Mouse (Mus musculus) CH12.LX (cell line): ENCODE data around the gene March9. TPM values are rescaled to one million over a fixed set of nuclear protein-coding genes. Genes with fewer than 3 reads are reported as not detected.

ENCODE experiments used
- DNase-seq: peaks from one replicate; pipeline ENCODE4 v3.0.0-alpha.2; 2013; ENCODE audit errors: extremely low read depth
- H3K27ac ChIP-seq: 2 replicates; pipeline ENCODE4 v1.5.1; 2012; ENCODE audit warnings: low read depth, mild to moderate bottlenecking, control low read depth, moderate library complexity; ENCODE audit not compliant: insufficient read depth
- H3K27me3 ChIP-seq: replicated peaks from 2 replicates; pipeline ENCODE3; 2012; ENCODE audit warnings: inconsistent platforms
- H3K36me3 ChIP-seq, 2 experiments: replicated peaks in 1 of 2; 2 replicates each; pipeline versions ENCODE3 to v1.6.1; 2012; ENCODE audit warnings: inconsistent platforms in 1 of 2, low read length in 1 of 2, mild to moderate bottlenecking in 1 of 2, mixed read lengths in 1 of 2, moderate library complexity in 1 of 2; ENCODE audit not compliant: control insufficient read depth in 1 of 2, insufficient read depth in 1 of 2
- H3K4me1 ChIP-seq, 2 experiments: 2 replicates each; pipeline ENCODE4 v1.6.1; 2012; ENCODE audit warnings: inconsistent platforms in 1 of 2, moderate library complexity in 1 of 2; ENCODE audit not compliant: insufficient read depth in 2 of 2, control insufficient read depth in 1 of 2
- H3K4me2 ChIP-seq: 2 replicates; pipeline ENCODE4 v1.6.1; 2012; ENCODE audit warnings: low read depth, mild to moderate bottlenecking, control low read depth; ENCODE audit not compliant: poor library complexity, insufficient read depth, severe bottlenecking
- H3K4me3 ChIP-seq, 3 experiments: fragments of 150-350 bp in 1 of 3; sonication (generic) in 1 of 3; replicated peaks in 1 of 3; 2 replicates each; pipeline versions ENCODE3 to v1.5.1; 2011 to 2012; ENCODE audit warnings: low read depth in 2 of 3, low read length in 2 of 3, mild to moderate bottlenecking in 2 of 3, moderate library complexity in 2 of 3, control low read depth in 1 of 3, improper control_type of control experiment in 1 of 3, inconsistent platforms in 1 of 3, mixed read lengths in 1 of 3; ENCODE audit not compliant: poor library complexity in 1 of 3
- H3K79me2 ChIP-seq: replicated peaks from 2 replicates; pipeline ENCODE4 v1.6.1; 2012; ENCODE audit warnings: mild to moderate bottlenecking, moderate library complexity; ENCODE audit not compliant: control insufficient read depth, poor library complexity, insufficient read depth, severe bottlenecking; ENCODE audit errors: extremely low read depth
- H3K9ac ChIP-seq: 2 replicates; pipeline ENCODE4 v1.6.1; 2012; ENCODE audit warnings: low read depth, mild to moderate bottlenecking, control low read depth, moderate library complexity; ENCODE audit not compliant: insufficient read depth
- H3K9me3 ChIP-seq: replicated peaks from 2 replicates; pipeline ENCODE3; 2012; ENCODE audit warnings: low read length, inconsistent platforms, mixed read lengths
- BHLHE40 ChIP-seq: IDR thresholded peaks from 2 replicates; pipeline ENCODE4 v1.6.1; 2011; ENCODE audit warnings: mild to moderate bottlenecking, low read depth, low read length, improper control_type of control experiment
- CHD2 ChIP-seq: IDR thresholded peaks from 2 replicates; pipeline ENCODE4 v1.6.1; 2011; ENCODE audit warnings: low read length, improper control_type of control experiment
- ETS1 ChIP-seq: conservative IDR thresholded peaks from 2 replicates; pipeline ENCODE4 v1.6.1; 2012; ENCODE audit warnings: low read depth, mild to moderate bottlenecking, inconsistent platforms, low read length, improper control_type of control experiment, moderate library complexity
- GABPA ChIP-seq: IDR thresholded peaks from 2 replicates; pipeline ENCODE4 v1.6.1; 2012; ENCODE audit warnings: low read depth, low read length, improper control_type of control experiment, inconsistent platforms; ENCODE audit not compliant: insufficient replicate concordance
- JUN ChIP-seq: IDR thresholded peaks from 2 replicates; pipeline ENCODE4 v1.6.1; 2011; ENCODE audit warnings: low read depth, mild to moderate bottlenecking, low read length, improper control_type of control experiment, moderate library complexity; ENCODE audit not compliant: insufficient read depth
- KAT2A ChIP-seq: IDR thresholded peaks from 2 replicates; pipeline ENCODE4 v1.6.1; 2012; ENCODE audit warnings: low read length, improper control_type of control experiment, inconsistent platforms; ENCODE audit not compliant: insufficient replicate concordance
- MAX ChIP-seq: IDR thresholded peaks from 2 replicates; pipeline ENCODE4 v1.6.1; 2011; ENCODE audit warnings: low read length, improper control_type of control experiment
- MEF2A ChIP-seq: IDR thresholded peaks from 2 replicates; pipeline ENCODE4 v1.6.1; 2014; ENCODE audit warnings: low read depth, mild to moderate bottlenecking, inconsistent platforms, low read length, improper control_type of control experiment, borderline replicate concordance
- MXI1 ChIP-seq: IDR thresholded peaks from 2 replicates; pipeline ENCODE4 v1.6.1; 2011; ENCODE audit warnings: mild to moderate bottlenecking, low read depth, low read length, improper control_type of control experiment
- NRF1 ChIP-seq: IDR thresholded peaks from 2 replicates; pipeline ENCODE4 v1.6.1; 2014; ENCODE audit warnings: low read depth, mild to moderate bottlenecking, inconsistent platforms, low read length, improper control_type of control experiment, moderate library complexity
- PAX5 ChIP-seq: IDR thresholded peaks from 2 replicates; pipeline ENCODE4 v1.6.1; 2012; ENCODE audit warnings: low read length, inconsistent platforms, mixed read lengths
- POLR2AphosphoS2 ChIP-seq: IDR thresholded peaks from 2 replicates; pipeline ENCODE4 v1.6.1; 2011; ENCODE audit warnings: low read depth, low read length, improper control_type of control experiment
- RAD21 ChIP-seq: IDR thresholded peaks from 2 replicates; pipeline ENCODE4 v1.6.1; 2011; ENCODE audit warnings: low read depth, mild to moderate bottlenecking, low read length, improper control_type of control experiment, moderate library complexity
- SIN3A ChIP-seq: IDR thresholded peaks from 2 replicates; pipeline ENCODE4 v1.6.1; 2012; ENCODE audit warnings: low read length, improper control_type of control experiment, inconsistent platforms
- TBP ChIP-seq: conservative IDR thresholded peaks from 2 replicates; pipeline ENCODE4 v1.6.1; 2011; ENCODE audit warnings: low read depth, low read length, improper control_type of control experiment
- TCF12 ChIP-seq: IDR thresholded peaks from 2 replicates; pipeline ENCODE4 v1.6.1; 2014; ENCODE audit warnings: low read depth, mild to moderate bottlenecking, inconsistent platforms, low read length, improper control_type of control experiment
- UBTF ChIP-seq: IDR thresholded peaks from 2 replicates; pipeline ENCODE4 v1.6.1; 2012; ENCODE audit warnings: low read depth, mild to moderate bottlenecking, inconsistent platforms, low read length, improper control_type of control experiment, moderate library complexity
- USF1 ChIP-seq: IDR thresholded peaks from 2 replicates; pipeline ENCODE4 v1.6.1; 2014; ENCODE audit warnings: low read depth, mild to moderate bottlenecking, inconsistent platforms, low read length, improper control_type of control experiment
- USF2 ChIP-seq: conservative IDR thresholded peaks from 2 replicates; pipeline ENCODE4 v1.6.1; 2011; ENCODE audit warnings: low read depth, low read length, improper control_type of control experiment
- ZKSCAN1 ChIP-seq: IDR thresholded peaks from 2 replicates; pipeline ENCODE4 v1.6.1; 2012; ENCODE audit warnings: low read depth, inconsistent platforms, low read length, improper control_type of control experiment, borderline replicate concordance
- ZMIZ1 ChIP-seq: IDR thresholded peaks from 2 replicates; pipeline ENCODE4 v1.6.1; 2012; ENCODE audit warnings: low read depth, mild to moderate bottlenecking, inconsistent platforms, low read length, improper control_type of control experiment
- ZNF384 ChIP-seq: IDR thresholded peaks from 2 replicates; pipeline ENCODE4 v1.6.1; 2012; ENCODE audit warnings: low read depth, low read length, improper control_type of control experiment, inconsistent platforms
- dilution Hi-C: fragments of 300-500 bp; cut with MboI; formaldehyde crosslinking; loops from 2 replicates; pipeline ENCODE4 v1.14.3; 2020; ENCODE audit warnings: low sequenced_read_pairs; ENCODE audit not compliant: extremely low pct_unique_long_range_greater_than_20kb, extremely low pct_ligation_motif_present
- in situ Hi-C: fragments of 300-500 bp; cut with MboI; formaldehyde crosslinking; loops from 3 replicates; pipeline ENCODE4 v1.14.3; 2019; ENCODE audit warnings: low sequenced_read_pairs, low pct_ligation_motif_present, low pct_unique_long_range_greater_than_20kb, mixed read lengths
- polyA plus RNA-seq: library from polyadenylated mRNA; unstranded; fragments of >175 nt; gene quantifications from 2 replicates; pipeline ENCODE4 v1.2.1, GENCODE M21; 2012; ENCODE audit warnings: low read depth; ENCODE audit not compliant: insufficient read length
- total RNA-seq, 2 experiments: library from RNA; depleted of rRNA; stranded (reverse); fragments of 300-350 nt in 1 of 2; fragments of >200 nt in 1 of 2; gene quantifications; 2 replicates each; pipeline ENCODE4 v1.2.3; 2012 to 2014

Gene March9
- total and polyA plus RNA-seq, 3 experiments, result 0.68 to 3.4 (median 1.0) TPM

GRCm38 (mm10) chr10:127108262-127108583 lies 48.2 kb upstream of the March9 start:
- in situ Hi-C loops (no loop called here), dilution Hi-C loops (no loop called here)
- H3K9me3 ChIP-seq, result no peaks in the 10 kb centered on the region
- H3K4me1 ChIP-seq, result peaks cover 3 to 23% of the 10 kb centered on the region in 2 experiments; a peak in 3 of 4 replicates
- peaks cover 16 to 70% of the 10 kb centered on the region in 2 experiments for H3K36me3 ChIP-seq
- H3K27ac ChIP-seq, result no peak overlapping the region
- H3K4me3 ChIP-seq, result no peak overlapping the region
- H3K79me2 ChIP-seq, result no peaks in the 10 kb centered on the region
- H3K27me3 ChIP-seq, result no peaks in the 10 kb centered on the region
- no peak for DNase-seq
- TF ChIP-seq NRF1, result no peak
- no peak for TF ChIP-seq MXI1
- TF ChIP-seq POLR2AphosphoS2, result no peak
- no peak for TF ChIP-seq RAD21
- TF ChIP-seq MAX, result no peak
- no peak for TF ChIP-seq ZKSCAN1
- no peak for TF ChIP-seq BHLHE40
- no peak for TF ChIP-seq JUN
- no peak for TF ChIP-seq ZMIZ1
- TF ChIP-seq MEF2A, result no peak
- no peak for TF ChIP-seq SIN3A
- no peak for TF ChIP-seq ETS1
- no peak for TF ChIP-seq PAX5
- TF ChIP-seq TBP, result no peak
- no peak for TF ChIP-seq KAT2A
- TF ChIP-seq USF2, result no peak
- no peak overlapping the region for H3K9ac ChIP-seq
- no peak overlapping the region for H3K4me2 ChIP-seq

- no peak for TF ChIP-seq ZKSCAN1
- no peak for TF ChIP-seq RAD21
- TF ChIP-seq MAX, result 0 out of 2 replicates have a peak, but pooled peaks have one; percentile 34
- TF ChIP-seq ZNF384, result no peak
- TF ChIP-seq CHD2, result no peak
- TF ChIP-seq USF1, result peak; percentile 49
- no peak for TF ChIP-seq GABPA
- TF ChIP-seq BHLHE40, result peak; percentile 44
- peak; percentile 48 for TF ChIP-seq USF2
- no peak for TF ChIP-seq TCF12
- TF ChIP-seq UBTF, result no peak
- no peak overlapping the region for H3K27ac ChIP-seq
- dilution Hi-C loops (no loop called here), in situ Hi-C loops (no loop called here)
- H3K27me3 ChIP-seq, result no peaks in the 10 kb centered on the region
- H3K9me3 ChIP-seq, result no peaks in the 10 kb centered on the region
- peaks cover 3 to 25% of the 10 kb centered on the region in 2 experiments; a peak in 3 of 4 replicates for H3K4me1 ChIP-seq
- H3K36me3 ChIP-seq, result peaks cover 14 to 68% of the 10 kb centered on the region in 2 experiments
- H3K4me3 ChIP-seq, result no peak overlapping the region
- no peaks in the 10 kb centered on the region for H3K79me2 ChIP-seq
- H3K9ac ChIP-seq, result no peak overlapping the region
- DNase-seq, result no peak
- no peak overlapping the region for H3K4me2 ChIP-seq
Measured at GRCm38 (mm10) chr10:127107563-127108261, 47.7 kb upstream of the March9 start.
